In genomic region chr5:128776386-128776785, GRCm38 (mm10) we compare ENCODE assay signal across 23 mouse cellular contexts.
DNase-seq lines count a peak whose midpoint lies in the region; ATAC-seq and TF ChIP-seq lines count a peak whose summit lies in the region.
"Had no signal": no experiment of that assay in that cellular context is flagged by ENCODE, and none has a peak within 500 bp of the region (broad histone marks: within the 10 kb centered on the region; RNA-seq: fewer than 3 reads in every experiment).

No protein-coding gene starts in this region.

- no peak overlapping the region for H3K9ac ChIP-seq in kidney, postnatal 0 days (ENCODE audit: low read depth, low read length)
- H3K9ac ChIP-seq in midbrain, postnatal 0 days (replicated peaks; ENCODE audit: low read length, poor library complexity, severe bottlenecking) = no peak overlapping the region
- no peak overlapping the region for H3K9ac ChIP-seq in midbrain, embryonic 13.5 days (replicated peaks)
- H3K9ac ChIP-seq: embryonic facial prominence, embryonic 12.5 days; hindbrain, embryonic 12.5 days; kidney, embryonic 15.5 days; liver, embryonic 13.5 days; midbrain, embryonic 12.5 days had no signal

- intact Hi-C loops in left cerebral cortex, postnatal 36 days (cut with DNase I) = no loop called here

- no peak overlapping the region for H3K4me2 ChIP-seq in kidney, postnatal 0 days (ENCODE audit: low read length)
- no peak overlapping the region for H3K4me2 ChIP-seq in midbrain, postnatal 0 days (ENCODE audit: low read depth, low read length, poor library complexity, severe bottlenecking)
- H3K4me2 ChIP-seq in midbrain, embryonic 13.5 days (replicated peaks) = no peak overlapping the region
- H3K4me2 ChIP-seq: embryonic facial prominence, embryonic 12.5 days; hindbrain, embryonic 12.5 days; kidney, embryonic 15.5 days; liver, embryonic 13.5 days; midbrain, embryonic 12.5 days had no signal

- H3K4me1 ChIP-seq in kidney, postnatal 0 days (replicated peaks; ENCODE audit: insufficient read depth, low read length) = no peaks in the 10 kb centered on the region
- no peaks in the 10 kb centered on the region for H3K4me1 ChIP-seq in midbrain, postnatal 0 days (ENCODE audit: insufficient read depth, low read length)
- H3K4me1 ChIP-seq in midbrain, embryonic 13.5 days (replicated peaks) = no peaks in the 10 kb centered on the region
- H3K4me1 ChIP-seq: embryonic facial prominence, embryonic 12.5 days; hindbrain, embryonic 12.5 days; kidney, embryonic 15.5 days; liver, embryonic 13.5 days; midbrain, embryonic 12.5 days had no signal

- no peak overlapping the region for H3K27ac ChIP-seq in kidney, postnatal 0 days
- no peak overlapping the region for H3K27ac ChIP-seq in midbrain, postnatal 0 days (ENCODE audit: low read depth, low read length)
- H3K27ac ChIP-seq in midbrain, embryonic 13.5 days = no peak overlapping the region
- H3K27ac ChIP-seq: embryonic facial prominence, embryonic 12.5 days; hindbrain, embryonic 12.5 days; kidney, embryonic 15.5 days; liver, embryonic 13.5 days; midbrain, embryonic 12.5 days had no signal

- no peaks in the 10 kb centered on the region for H3K36me3 ChIP-seq in kidney, postnatal 0 days (ENCODE audit: insufficient read depth, low read length)
- peaks cover 25% of the 10 kb centered on the region for H3K36me3 ChIP-seq in midbrain, postnatal 0 days (ENCODE audit: insufficient read depth, low read length)
- H3K36me3 ChIP-seq in midbrain, embryonic 13.5 days = peaks cover 19% of the 10 kb centered on the region
- H3K36me3 ChIP-seq: embryonic facial prominence, embryonic 12.5 days; hindbrain, embryonic 12.5 days; kidney, embryonic 15.5 days; liver, embryonic 13.5 days; midbrain, embryonic 12.5 days had no signal

- TF ChIP-seq CTCF in kidney, postnatal 0 days (IDR thresholded peaks at IDR 0.05; ENCODE audit: low read depth) = 0 out of 2 replicates have a peak, but pooled peaks have one; percentile 28
- TF ChIP-seq CTCF in midbrain, postnatal 0 days (IDR thresholded peaks at IDR 0.05) = peak; percentile 48

- H3K27me3 ChIP-seq in kidney, postnatal 0 days (ENCODE audit: insufficient read depth, low read length) = no peaks in the 10 kb centered on the region
- no peaks in the 10 kb centered on the region for H3K27me3 ChIP-seq in midbrain, postnatal 0 days (ENCODE audit: insufficient read depth, low read length)
- H3K27me3 ChIP-seq in midbrain, embryonic 13.5 days = no peaks in the 10 kb centered on the region
- H3K27me3 ChIP-seq: embryonic facial prominence, embryonic 12.5 days; hindbrain, embryonic 12.5 days; kidney, embryonic 15.5 days; liver, embryonic 13.5 days; midbrain, embryonic 12.5 days had no signal

- H3K9me3 ChIP-seq in kidney, postnatal 0 days (replicated peaks; ENCODE audit: low read length) = no peaks in the 10 kb centered on the region
- no peaks in the 10 kb centered on the region for H3K9me3 ChIP-seq in midbrain, postnatal 0 days (ENCODE audit: low read length)
- no peaks in the 10 kb centered on the region for H3K9me3 ChIP-seq in midbrain, embryonic 13.5 days
- H3K9me3 ChIP-seq: embryonic facial prominence, embryonic 12.5 days; hindbrain, embryonic 12.5 days; kidney, embryonic 15.5 days; midbrain, embryonic 12.5 days had no signal

- ATAC-seq in kidney, postnatal 0 days (replicated peaks; ENCODE audit: low FRiP score, low read depth) = no peak
- no peak for ATAC-seq in midbrain, postnatal 0 days (ENCODE audit: low FRiP score)
- ATAC-seq in midbrain, embryonic 13.5 days = no peak
- ATAC-seq: forebrain, embryonic 14.5 days; inflammation-experienced regulatory T-cells, adult 6 months; lung, postnatal 0 days had no signal

- DNase-seq in kidney, postnatal 0 days (ENCODE audit: low spot score) = no peak
- no peak for DNase-seq in kidney, postnatal 10 days
- DNase-seq in midbrain, postnatal 0 days (ENCODE audit: low spot score) = no peak
- DNase-seq in R1 (ENCODE audit: low read depth, low spot score) = peak; percentile 67
- no peak for DNase-seq in cerebellum, postnatal 36 days
- no peak for DNase-seq in left cerebral cortex, postnatal 36 days (ENCODE audit: low spot score in 2 of 2)
- DNase-seq: adrenal gland, adult 2 months; cerebellum, adult 9-10 months; gastrocnemius, postnatal 36 days; layer of hippocampus, postnatal 36 days; left cerebral cortex, postnatal 4 days; liver, embryonic 13.5 days; right cerebral cortex, postnatal 14 days; thymus, postnatal 14 days had no signal

- H3K4me3 ChIP-seq in kidney, postnatal 0 days (replicated peaks; ENCODE audit: low read depth, low read length) = no peak overlapping the region
- H3K4me3 ChIP-seq in midbrain, postnatal 0 days (ENCODE audit: low read depth, low read length) = no peak overlapping the region
- H3K4me3 ChIP-seq in midbrain, embryonic 13.5 days (replicated peaks) = no peak overlapping the region
- H3K4me3 ChIP-seq: embryonic facial prominence, embryonic 12.5 days; erythroblast, embryonic 14.5 days; hindbrain, embryonic 12.5 days; kidney, embryonic 15.5 days; liver, embryonic 13.5 days; midbrain, embryonic 12.5 days had no signal

- 69% methylated on average over 2 of the region's 2 CpGs for WGBS in kidney, postnatal 0 days
- 77% methylated on average over 2 of the region's 2 CpGs for WGBS in midbrain, postnatal 0 days
- 67% methylated on average over 2 of the region's 2 CpGs for WGBS in midbrain, embryonic 13.5 days
